Mouse (Mus musculus): ENCODE measurements at regions not wholly inside any gene's neighbourhood (a gene's known extent, or its start where the extent isn't known, plus 50 kb on each side); places are given as distances from the start of the nearest gene placed in this dataset.
"Not testable (repeated sequence)": the region's sequence is repeated elsewhere in the genome, so short reads cannot be mapped to it uniquely, and the experiment has no call there.

- H3K9ac ChIP-seq (ENCODE audit: low read length), result 0 out of 2 replicates have a peak overlapping the region, but pooled peaks have one; percentile 20
- H3K9me3 ChIP-seq (ENCODE audit: control insufficient read depth, low read length), result no peaks in the 10 kb centered on the region
- no peak overlapping the region for H3K4me2 ChIP-seq (ENCODE audit: low read length)
- 0 out of 2 replicates have a peak overlapping the region, but pooled peaks have one; percentile 43 for H3K27ac ChIP-seq (ENCODE audit: low read depth)
- H3K4me3 ChIP-seq (ENCODE audit: low read depth, low read length), result peak overlapping the region; percentile 17; the same call in 1 of the 2 replicates
- 64% methylated on average over 9 of the region's 9 CpGs for WGBS
- peak; percentile 69 for DNase-seq (ENCODE audit: low spot score)
- ATAC-seq (replicated peaks; ENCODE audit: low FRiP score, low TSS enrichment, low read depth), result no peak
- H3K4me1 ChIP-seq (replicated peaks; ENCODE audit: control insufficient read depth, insufficient read depth, low read length), result no peaks in the 10 kb centered on the region
- H3K36me3 ChIP-seq (ENCODE audit: control insufficient read depth, insufficient read depth, low read length), result peaks cover 19% of the 10 kb centered on the region
- H3K27me3 ChIP-seq (replicated peaks; ENCODE audit: control insufficient read depth, insufficient read depth, low read length), result no peaks in the 10 kb centered on the region
Observed at GRCm38 (mm10) chrX:50611765-50612591, 183.7 kb upstream of the Olfr1324 start.

GRCm38 (mm10) chrX:50608141-50608540 is 179.8 kb upstream of the Olfr1324 start:
- H3K9me3 ChIP-seq (ENCODE audit: control insufficient read depth, low read length); H3K27ac ChIP-seq (ENCODE audit: low read depth); ATAC-seq (replicated peaks; ENCODE audit: low FRiP score, low TSS enrichment, low read depth); DNase-seq (ENCODE audit: low spot score); H3K9ac ChIP-seq (ENCODE audit: low read length); H3K4me1 ChIP-seq (replicated peaks; ENCODE audit: control insufficient read depth, insufficient read depth, low read length); H3K27me3 ChIP-seq (replicated peaks; ENCODE audit: control insufficient read depth, insufficient read depth, low read length); H3K4me3 ChIP-seq (ENCODE audit: low read depth, low read length); H3K4me2 ChIP-seq (ENCODE audit: low read length): not testable (repeated sequence)
- H3K36me3 ChIP-seq (ENCODE audit: control insufficient read depth, insufficient read depth, low read length), result peaks cover 19% of the 10 kb centered on the region
- WGBS, result 82% methylated on average over 6 of the region's 6 CpGs

GRCm38 (mm10) chrX:50607636-50608035 is 179.3 kb upstream of the Olfr1324 start:
- DNase-seq (ENCODE audit: low spot score) (peak; percentile 67), ATAC-seq (replicated peaks; ENCODE audit: low FRiP score, low TSS enrichment, low read depth) (no peak)
- Histone ChIP-seq H3K4me3 (ENCODE audit: low read depth, low read length) (no peak overlapping the region), H3K36me3 (ENCODE audit: control insufficient read depth, insufficient read depth, low read length) (peaks cover 14% of the 10 kb centered on the region), H3K4me1 (replicated peaks; ENCODE audit: control insufficient read depth, insufficient read depth, low read length) (no peaks in the 10 kb centered on the region), H3K27me3 (replicated peaks; ENCODE audit: control insufficient read depth, insufficient read depth, low read length) (no peaks in the 10 kb centered on the region), H3K9me3 (ENCODE audit: control insufficient read depth, low read length) (no peaks in the 10 kb centered on the region), H3K4me2 (ENCODE audit: low read length) (no peak overlapping the region), H3K9ac (ENCODE audit: low read length) (no peak overlapping the region), H3K27ac (ENCODE audit: low read depth) (no peak overlapping the region)
- WGBS, result 74% methylated on average over 7 of the region's 7 CpGs

GRCm38 (mm10) chrX:50605517-50605916 is 177.2 kb upstream of the Olfr1324 start:
- not testable (repeated sequence) for H3K27ac ChIP-seq (ENCODE audit: low read depth); H3K4me1 ChIP-seq (replicated peaks; ENCODE audit: control insufficient read depth, insufficient read depth, low read length); H3K4me2 ChIP-seq (ENCODE audit: low read length); H3K9ac ChIP-seq (ENCODE audit: low read length); H3K27me3 ChIP-seq (replicated peaks; ENCODE audit: control insufficient read depth, insufficient read depth, low read length); H3K36me3 ChIP-seq (ENCODE audit: control insufficient read depth, insufficient read depth, low read length); H3K4me3 ChIP-seq (ENCODE audit: low read depth, low read length); ATAC-seq (replicated peaks; ENCODE audit: low FRiP score, low TSS enrichment, low read depth); H3K9me3 ChIP-seq (ENCODE audit: control insufficient read depth, low read length)
- WGBS, result 77% methylated on average over 2 of the region's 2 CpGs
- DNase-seq (ENCODE audit: low spot score), result peak; percentile 60

GRCm38 (mm10) chrX:50604995-50605394 is 176.7 kb upstream of the Olfr1324 start:
- H3K4me3 ChIP-seq (ENCODE audit: low read depth, low read length); H3K36me3 ChIP-seq (ENCODE audit: control insufficient read depth, insufficient read depth, low read length); H3K4me2 ChIP-seq (ENCODE audit: low read length); ATAC-seq (replicated peaks; ENCODE audit: low FRiP score, low TSS enrichment, low read depth); H3K9ac ChIP-seq (ENCODE audit: low read length); DNase-seq (ENCODE audit: low spot score); H3K27ac ChIP-seq (ENCODE audit: low read depth); H3K4me1 ChIP-seq (replicated peaks; ENCODE audit: control insufficient read depth, insufficient read depth, low read length); H3K9me3 ChIP-seq (ENCODE audit: control insufficient read depth, low read length); H3K27me3 ChIP-seq (replicated peaks; ENCODE audit: control insufficient read depth, insufficient read depth, low read length): not testable (repeated sequence)
- WGBS, result 66% methylated on average over 4 of the region's 4 CpGs

GRCm38 (mm10) chrX:50602881-50603280 is 174.6 kb upstream of the Olfr1324 start:
- peak overlapping the region; percentile 18; the same call in 1 of the 2 replicates for H3K4me2 ChIP-seq (ENCODE audit: low read length)
- H3K4me1 ChIP-seq (replicated peaks; ENCODE audit: control insufficient read depth, insufficient read depth, low read length); H3K9ac ChIP-seq (ENCODE audit: low read length); H3K27ac ChIP-seq (ENCODE audit: low read depth); H3K27me3 ChIP-seq (replicated peaks; ENCODE audit: control insufficient read depth, insufficient read depth, low read length); H3K9me3 ChIP-seq (ENCODE audit: control insufficient read depth, low read length); H3K36me3 ChIP-seq (ENCODE audit: control insufficient read depth, insufficient read depth, low read length); ATAC-seq (replicated peaks; ENCODE audit: low FRiP score, low TSS enrichment, low read depth); H3K4me3 ChIP-seq (ENCODE audit: low read depth, low read length): not testable (repeated sequence)
- peak; percentile 79 for DNase-seq (ENCODE audit: low spot score)
- 66% methylated on average over 3 of the region's 3 CpGs for WGBS

GRCm38 (mm10) chrX:50602461-50602875 is 174.2 kb upstream of the Olfr1324 start:
- H3K4me2 ChIP-seq (ENCODE audit: low read length), result peak overlapping the region; percentile 18; the same call in 1 of the 2 replicates
- H3K9me3 ChIP-seq (ENCODE audit: control insufficient read depth, low read length); H3K4me3 ChIP-seq (ENCODE audit: low read depth, low read length); H3K27me3 ChIP-seq (replicated peaks; ENCODE audit: control insufficient read depth, insufficient read depth, low read length); ATAC-seq (replicated peaks; ENCODE audit: low FRiP score, low TSS enrichment, low read depth); H3K27ac ChIP-seq (ENCODE audit: low read depth); H3K36me3 ChIP-seq (ENCODE audit: control insufficient read depth, insufficient read depth, low read length); H3K9ac ChIP-seq (ENCODE audit: low read length); H3K4me1 ChIP-seq (replicated peaks; ENCODE audit: control insufficient read depth, insufficient read depth, low read length); DNase-seq (ENCODE audit: low spot score): not testable (repeated sequence)
- 56% methylated on average over 7 of the region's 9 CpGs for WGBS

- H3K4me2 ChIP-seq (ENCODE audit: low read length), result peak overlapping the region; percentile 25
- H3K9ac ChIP-seq (ENCODE audit: low read length); H3K27me3 ChIP-seq (replicated peaks; ENCODE audit: control insufficient read depth, insufficient read depth, low read length); ATAC-seq (replicated peaks; ENCODE audit: low FRiP score, low TSS enrichment, low read depth); H3K9me3 ChIP-seq (ENCODE audit: control insufficient read depth, low read length); H3K27ac ChIP-seq (ENCODE audit: low read depth); H3K36me3 ChIP-seq (ENCODE audit: control insufficient read depth, insufficient read depth, low read length); H3K4me1 ChIP-seq (replicated peaks; ENCODE audit: control insufficient read depth, insufficient read depth, low read length): not testable (repeated sequence)
- peak; percentile 69 for DNase-seq (ENCODE audit: low spot score)
- WGBS, result 75% methylated on average over 3 of the region's 3 CpGs
- H3K4me3 ChIP-seq (ENCODE audit: low read depth, low read length), result peak overlapping the region; percentile 13; the same call in 1 of the 2 replicates
Observed at GRCm38 (mm10) chrX:50600262-50600661, 172.0 kb upstream of the Olfr1324 start.

- ATAC-seq (replicated peaks; ENCODE audit: low FRiP score, low TSS enrichment, low read depth) (no peak), DNase-seq (ENCODE audit: low spot score) (peak; percentile 69)
- peak overlapping the region; percentile 13; the same call in 1 of the 2 replicates for H3K4me3 ChIP-seq (ENCODE audit: low read depth, low read length)
Observed at GRCm38 (mm10) chrX:50599780-50600179, 171.5 kb upstream of the Olfr1324 start.

More at GRCm38 (mm10) chrX:50599780-50600179, 171.5 kb upstream of the Olfr1324 start:
- Histone ChIP-seq H3K36me3 (ENCODE audit: control insufficient read depth, insufficient read depth, low read length) (peaks cover 7% of the 10 kb centered on the region; the same call in 1 of the 2 replicates), H3K9me3 (ENCODE audit: control insufficient read depth, low read length) (no peaks in the 10 kb centered on the region), H3K4me1 (replicated peaks; ENCODE audit: control insufficient read depth, insufficient read depth, low read length) (no peaks in the 10 kb centered on the region), H3K9ac (ENCODE audit: low read length) (no peak overlapping the region), H3K27me3 (replicated peaks; ENCODE audit: control insufficient read depth, insufficient read depth, low read length) (no peaks in the 10 kb centered on the region), H3K27ac (ENCODE audit: low read depth) (no peak overlapping the region), H3K4me2 (ENCODE audit: low read length) (peak overlapping the region; percentile 25)
- 76% methylated on average over 4 of the region's 4 CpGs for WGBS
